Mouse (Mus musculus) spleen, postnatal 0 days (tissue): ENCODE measurements around the gene Prune2. TPM values are rescaled to one million over a fixed set of nuclear protein-coding genes. Genes with fewer than 3 reads are reported as not detected.

Experiments
- polyA plus RNA-seq: library from polyadenylated mRNA; unstranded; fragments of >200 nt; fragmentation: Nextera tagmentation; extraction: Ambion mirVana; gene quantifications from 2 replicates; pipeline ENCODE4 v1.2.1, GENCODE M21; 2015

The Prune2 gene
- 0.77 and 0.80 TPM in 2 replicates for polyA plus RNA-seq

GRCm38 (mm10) chr19:16955613-16956271 is at the start of gene Prune2:
TSS of gene Prune2 (plus strand) at chr19:16956118.

Other genes with a start within 250 kb of the Prune2 start
- gene Vps13a, start 175.2 kb upstream of the Prune2 start, polyA plus RNA-seq: 11.1 and 11.3 TPM in 2 replicates
- not detected in 2 replicates for gene Foxb2, start 82.3 kb upstream of the Prune2 start, polyA plus RNA-seq